Mouse (Mus musculus) G1E (cell line): ENCODE results near the gene Slc13a5.

ENCODE experiments used
- CTCF ChIP-seq: IDR thresholded peaks from 2 replicates; pipeline ENCODE4 v1.5.1; 2012; ENCODE audit warnings: low read depth, low read length, inconsistent platforms, mixed read lengths
- GATA1 ChIP-seq: IDR thresholded peaks from 2 replicates; pipeline ENCODE4 v1.6.1; 2012; ENCODE audit warnings: borderline replicate concordance, low read length, inconsistent platforms, mixed read lengths
- POLR2AphosphoS5 ChIP-seq: IDR thresholded peaks from 2 replicates; pipeline ENCODE4 v1.6.1; 2012; ENCODE audit warnings: low read depth, low read length, inconsistent platforms; ENCODE audit not compliant: insufficient replicate concordance
- TAL1 ChIP-seq: conservative IDR thresholded peaks from 2 replicates; pipeline ENCODE4 v1.6.1; 2012; ENCODE audit warnings: low read depth, low read length, inconsistent platforms, mixed read lengths

- TF ChIP-seq CTCF = no peak
- no peak for TF ChIP-seq POLR2AphosphoS5
- TF ChIP-seq GATA1 = no peak
- TF ChIP-seq TAL1 = no peak
These were observed 26.8 kb downstream of the Slc13a5 start for GRCm38 (mm10) chr11:72240062-72240860.
